Mouse (Mus musculus) hindbrain, embryonic 16.5 days (tissue): Measurements from ENCODE around the gene Vmn1r39. TPM values are rescaled to one million over a fixed set of nuclear protein-coding genes. Genes with fewer than 3 reads are reported as not detected.

Experiments used
- polyA plus RNA-seq: library from polyadenylated mRNA; unstranded; fragments of >200 nt; fragmentation: Nextera tagmentation; extraction: Ambion mirVana; gene quantifications from 2 replicates; pipeline ENCODE4 v1.2.1, GENCODE M21; 2015

Vmn1r39 gene
- polyA plus RNA-seq, 1 experiment from 2014 or later, result not detected

Other genes starting within 250 kb of the Vmn1r39 start
- gene Vmn1r33, start 192.3 kb downstream of the Vmn1r39 start, polyA plus RNA-seq, result not detected in 2 replicates
- not detected in 2 replicates for gene Vmn1r34, start 166.7 kb downstream of the Vmn1r39 start, polyA plus RNA-seq
- gene Vmn1r35, start 124.7 kb downstream of the Vmn1r39 start, polyA plus RNA-seq, result not detected in 2 replicates
- not detected in 2 replicates for gene Vmn1r36, start 91.4 kb downstream of the Vmn1r39 start, polyA plus RNA-seq
- gene Vmn1r37, start 81.2 kb downstream of the Vmn1r39 start, polyA plus RNA-seq, result not detected in 2 replicates
- not detected in 2 replicates for gene Vmn1r38, start 28.0 kb downstream of the Vmn1r39 start, polyA plus RNA-seq
- gene Gng12, start 85.8 kb upstream of the Vmn1r39 start, polyA plus RNA-seq, result 70.0 and 76.9 TPM in 2 replicates
- 15.3 and 18.5 TPM in 2 replicates for gene Gadd45a, start 226.8 kb upstream of the Vmn1r39 start, polyA plus RNA-seq